Mouse (Mus musculus) spleen, adult 2 months (tissue): ENCODE data around the gene Stard3. TPM values are rescaled to one million over a fixed set of nuclear protein-coding genes. Genes with fewer than 3 reads are reported as not detected.

Experiments
- DNase-seq, 2 experiments: peaks; one replicate each; pipeline versions ENCODE4 v3.0.0 to v3.0.0-alpha.2; 2012 to 2021; ENCODE audit warnings: low spot score in 2 of 2, low read depth in 1 of 2
- H3K27ac ChIP-seq: fragments of 200-500 bp; 2 replicates; pipeline ENCODE4 v1.5.1; 2012; ENCODE audit warnings: low read length, inconsistent platforms; ENCODE audit not compliant: insufficient read depth
- H3K27me3 ChIP-seq: fragments of 200-500 bp; 2 replicates; pipeline ENCODE4 v1.6.1; 2012; ENCODE audit warnings: mild to moderate bottlenecking, moderate library complexity, low read length, inconsistent platforms; ENCODE audit not compliant: control insufficient read depth, insufficient read depth
- H3K36me3 ChIP-seq: fragments of 200-500 bp; 2 replicates; pipeline ENCODE4 v1.6.1; 2012; ENCODE audit warnings: mild to moderate bottlenecking, low read length, inconsistent platforms; ENCODE audit not compliant: control insufficient read depth, insufficient read depth
- H3K4me1 ChIP-seq: fragments of 200-500 bp; 2 replicates; pipeline ENCODE4 v1.6.1; 2011; ENCODE audit warnings: inconsistent platforms; ENCODE audit not compliant: control insufficient read depth, insufficient read depth, insufficient read length
- H3K4me3 ChIP-seq: fragments of 200-500 bp; 2 replicates; pipeline ENCODE4 v1.5.1; 2011; ENCODE audit warnings: mild to moderate bottlenecking, inconsistent platforms; ENCODE audit not compliant: insufficient read depth, insufficient read length; ENCODE audit errors: extremely low read depth
- CTCF ChIP-seq: fragments of 200-500 bp; IDR thresholded peaks from 2 replicates; pipeline ENCODE4 v1.5.1; 2011; ENCODE audit warnings: mild to moderate bottlenecking, inconsistent platforms; ENCODE audit not compliant: insufficient read depth, insufficient read length, insufficient replicate concordance; ENCODE audit errors: extremely low read depth
- POLR2A ChIP-seq: fragments of 200-500 bp; IDR thresholded peaks from 2 replicates; pipeline ENCODE4 v1.6.1; 2011; ENCODE audit warnings: low read depth, low read length, inconsistent platforms
- WGBS: fragments of 180-500 bp; shearing (Covaris S2); methylation state at CpG from one replicate; pipeline ENCODE4 v1.1.7; 2018; 5-methylcytosine and 5-hydroxymethylcytosine counted together
- polyA plus RNA-seq: library from polyadenylated mRNA; depleted of rRNA; stranded (reverse); fragments of >200 nt; gene quantifications from 2 replicates; pipeline ENCODE4 v1.2.3, GENCODE M21; 2012

Stard3 gene
- polyA plus RNA-seq, 1 experiment: 70.7 TPM

- Histone ChIP-seq H3K4me1 (peaks cover 5% of the 10 kb centered on the region; the same call in 1 of the 2 replicates), H3K36me3 (no peaks in the 10 kb centered on the region), H3K27ac (no peak overlapping the region), H3K4me3 (no peak overlapping the region), H3K27me3 (peaks cover 19% of the 10 kb centered on the region)
- no peak for DNase-seq
- TF ChIP-seq CTCF (no peak), POLR2A (no peak)
- 22% methylated on average over 11 of the region's 12 CpGs for WGBS
Observed at GRCm38 (mm10) chr11:98347385-98348082, 10.6 kb upstream of the Stard3 start.

- Histone ChIP-seq H3K27me3 (peaks cover 19% of the 10 kb centered on the region), H3K27ac (no peak within 1 kb of the TSS)
- no peak for DNase-seq
Observed at GRCm38 (mm10) chr11:98348083-98348961, 9.8 kb upstream of the Stard3 start, which contains the start of gene Ppp1r1b. Ppp1r1b (plus strand) TSS chr11:98348404.

GRCm38 (mm10) chr11:98349308-98349707 lies 8.9 kb upstream of the Stard3 start:
- H3K27me3 ChIP-seq: peaks cover 19% of the 10 kb centered on the region
- WGBS: 44% methylated on average over 9 of the region's 9 CpGs

More at GRCm38 (mm10) chr11:98348083-98348961, 9.8 kb upstream of the Stard3 start, which contains the start of gene Ppp1r1b:
- WGBS: 4% methylated on average over 55 of the region's 55 CpGs
- Histone ChIP-seq H3K4me1 (peaks cover 5% of the 10 kb centered on the region; the same call in 1 of the 2 replicates), H3K36me3 (no peaks in the 10 kb centered on the region), H3K4me3 (peak within 1 kb of the TSS; percentile 40; the same call in 1 of the 2 replicates)
- TF ChIP-seq CTCF: no peak
- TF ChIP-seq POLR2A: no peak

GRCm38 (mm10) chr11:98352272-98352990 lies 5.7 kb upstream of the Stard3 start:
- DNase-seq: no peak
- TF ChIP-seq CTCF (no peak), POLR2A (no peak)
- H3K27ac ChIP-seq: no peak overlapping the region
- no peaks in the 10 kb centered on the region for H3K36me3 ChIP-seq
- WGBS: 79% methylated on average over 18 of the region's 18 CpGs
- peaks cover 17% of the 10 kb centered on the region for H3K27me3 ChIP-seq
- peaks cover 8% of the 10 kb centered on the region for H3K4me1 ChIP-seq
- no peak overlapping the region for H3K4me3 ChIP-seq

More at GRCm38 (mm10) chr11:98349308-98349707, 8.9 kb upstream of the Stard3 start:
- no peak for TF ChIP-seq POLR2A
- no peak for TF ChIP-seq CTCF
- H3K4me1 ChIP-seq: peaks cover 5% of the 10 kb centered on the region; the same call in 1 of the 2 replicates
- H3K36me3 ChIP-seq: no peaks in the 10 kb centered on the region
- H3K27ac ChIP-seq: no peak overlapping the region
- H3K4me3 ChIP-seq: no peak overlapping the region
- DNase-seq: no peak

- DNase-seq: no peak
Observed at GRCm38 (mm10) chr11:98353651-98354211, 4.4 kb upstream of the Stard3 start.

GRCm38 (mm10) chr11:98354445-98354844 lies 3.7 kb upstream of the Stard3 start:
- 87% methylated on average over 14 of the region's 14 CpGs for WGBS
- DNase-seq: no peak
- peaks cover under 1% of the 10 kb centered on the region; the same call in 1 of the 2 replicates for H3K27me3 ChIP-seq
- no peaks in the 10 kb centered on the region for H3K36me3 ChIP-seq
- peaks cover 2% of the 10 kb centered on the region; the same call in 1 of the 2 replicates for H3K4me1 ChIP-seq
- no peak overlapping the region for H3K27ac ChIP-seq
- no peak overlapping the region for H3K4me3 ChIP-seq
- no peak for TF ChIP-seq POLR2A
- no peak for TF ChIP-seq CTCF

More at GRCm38 (mm10) chr11:98353651-98354211, 4.4 kb upstream of the Stard3 start:
- no peaks in the 10 kb centered on the region for H3K36me3 ChIP-seq
- WGBS: 68% methylated on average over 8 of the region's 8 CpGs
- H3K4me3 ChIP-seq: no peak overlapping the region
- no peak overlapping the region for H3K27ac ChIP-seq
- TF ChIP-seq POLR2A (no peak), CTCF (no peak)
- H3K27me3 ChIP-seq: peaks cover 8% of the 10 kb centered on the region
- peaks cover 5% of the 10 kb centered on the region for H3K4me1 ChIP-seq
